Mouse (Mus musculus) leukemia stem cell, adult 10-12 weeks (primary cell): ENCODE results near the gene Cyp2c67. TPM values are rescaled to one million over a fixed set of nuclear protein-coding genes. Genes with fewer than 3 reads are reported as not detected.

Experiments
- polyA plus RNA-seq: library from polyadenylated mRNA; stranded (reverse); fragments of >175 nt; gene quantifications from 2 replicates; pipeline ENCODE4 v1.2.3, GENCODE M21; 2012; ENCODE audit warnings: low replicate concordance

Cyp2c67 gene
- polyA plus RNA-seq, result not detected in 2 replicates

GRCm38 (mm10) chr19:39648938-39649337 lies at the start of gene Cyp2c67:
Gene Cyp2c67, minus strand, starts transcription at chr19:39649051.

Other genes starting within 250 kb of the Cyp2c67 start
- gene Cyp2c38, start 186.0 kb downstream of the Cyp2c67 start, polyA plus RNA-seq, result not detected in 2 replicates
- gene Cyp2c39, start 138.2 kb downstream of the Cyp2c67 start, polyA plus RNA-seq, result not detected in 2 replicates
- gene Cyp2c68, start 92.0 kb upstream of the Cyp2c67 start, polyA plus RNA-seq, result not detected in 2 replicates
- not detected in 2 replicates for gene Cyp2c40, start 163.8 kb upstream of the Cyp2c67 start, polyA plus RNA-seq
- gene Cyp2c69, start 237.7 kb upstream of the Cyp2c67 start, polyA plus RNA-seq, result not detected in 2 replicates